Mouse (Mus musculus) megakaryocyte, embryonic 14.5 days (primary cell): Measurements from ENCODE around the gene Klhl12.

ENCODE experiments used
- FLI1 ChIP-seq: IDR thresholded peaks from 2 replicates; pipeline ENCODE4 v1.6.1; 2012; ENCODE audit warnings: low read length, inconsistent platforms, mixed read lengths
- GATA1 ChIP-seq: IDR thresholded peaks from 3 replicates; pipeline ENCODE4 v1.6.1; 2012; ENCODE audit warnings: mixed read lengths, low read length, inconsistent platforms, borderline replicate concordance

- TF ChIP-seq FLI1 (no peak), GATA1 (no peak)
Observed at GRCm38 (mm10) chr1:134445418-134445817, 9.9 kb upstream of the Klhl12 start.
